Mouse (Mus musculus): ENCODE results near the gene Lgals9.

Lgals9 gene

GRCm38 (mm10) chr11:78984483-78985177 is at the start of gene Lgals9:
Gene Lgals9, minus strand, starts transcription at chr11:78984946.
- DNase-seq (ENCODE audit: low spot score), result no peak

- no peak for DNase-seq (ENCODE audit: low spot score)
Measured at GRCm38 (mm10) chr11:79033636-79034035, 48.9 kb upstream of the Lgals9 start.

GRCm38 (mm10) chr11:79033021-79033420 is 48.3 kb upstream of the Lgals9 start:
- DNase-seq (ENCODE audit: low spot score), result no peak

- DNase-seq (ENCODE audit: low spot score), result no peak
Measured at GRCm38 (mm10) chr11:79031452-79031746, 46.7 kb upstream of the Lgals9 start.

GRCm38 (mm10) chr11:79030570-79031451 is 46.1 kb upstream of the Lgals9 start:
- DNase-seq (ENCODE audit: low spot score), result peak; percentile 88

- no peak for DNase-seq (ENCODE audit: low spot score)
Measured at GRCm38 (mm10) chr11:79023751-79024150, 39.0 kb upstream of the Lgals9 start.

GRCm38 (mm10) chr11:79023342-79023741 is 38.6 kb upstream of the Lgals9 start:
- no peak for DNase-seq (ENCODE audit: low spot score)

- no peak for DNase-seq (ENCODE audit: low spot score)
Measured at GRCm38 (mm10) chr11:79022836-79023235, 38.1 kb upstream of the Lgals9 start.

GRCm38 (mm10) chr11:79020535-79021045 is 35.8 kb upstream of the Lgals9 start:
- no peak for DNase-seq (ENCODE audit: low spot score)

GRCm38 (mm10) chr11:79019839-79020534 is 35.2 kb upstream of the Lgals9 start:
- DNase-seq (ENCODE audit: low spot score), result peak; percentile 43

- DNase-seq (ENCODE audit: low spot score), result peak; percentile 83
Measured at GRCm38 (mm10) chr11:79018954-79019704, 34.4 kb upstream of the Lgals9 start.

- no peak for DNase-seq (ENCODE audit: low spot score)
Measured at GRCm38 (mm10) chr11:79017161-79017606, 32.4 kb upstream of the Lgals9 start.

- DNase-seq (ENCODE audit: low spot score), result no peak
Measured at GRCm38 (mm10) chr11:79016236-79016635, 31.5 kb upstream of the Lgals9 start.

- DNase-seq (ENCODE audit: low spot score), result no peak
Measured at GRCm38 (mm10) chr11:79015660-79016215, 31.0 kb upstream of the Lgals9 start.

GRCm38 (mm10) chr11:79014602-79015325 is 30.0 kb upstream of the Lgals9 start:
- DNase-seq (ENCODE audit: low spot score), result no peak

- DNase-seq (ENCODE audit: low spot score), result no peak
Measured at GRCm38 (mm10) chr11:79013806-79014205, 29.1 kb upstream of the Lgals9 start.

- DNase-seq (ENCODE audit: low spot score), result no peak
Measured at GRCm38 (mm10) chr11:79013056-79013455, 28.3 kb upstream of the Lgals9 start.

GRCm38 (mm10) chr11:79012529-79012928 is 27.8 kb upstream of the Lgals9 start:
- no peak for DNase-seq (ENCODE audit: low spot score)

GRCm38 (mm10) chr11:79008891-79009290 is 24.1 kb upstream of the Lgals9 start:
- DNase-seq (ENCODE audit: low spot score), result no peak

- no peak for DNase-seq (ENCODE audit: low spot score)
Measured at GRCm38 (mm10) chr11:79008007-79008775, 23.4 kb upstream of the Lgals9 start.

All from retina, embryonic 14.5 days (tissue).